Mouse (Mus musculus) gastrocnemius, adult 2 months (tissue): ENCODE data around the gene Esrra. TPM values are rescaled to one million over a fixed set of nuclear protein-coding genes. Genes with fewer than 3 reads are reported as not detected.

Experiments
- DNase-seq: peaks from one replicate; pipeline ENCODE4 v3.0.0; 2022
- H3K27ac ChIP-seq: fragments of 200-600 bp; 2 replicates; pipeline ENCODE4 v1.8.1; 2022; ENCODE audit warnings: mild to moderate bottlenecking
- H3K4me3 ChIP-seq: fragments of 200-600 bp; 2 replicates; pipeline ENCODE4 v1.8.1; 2022; ENCODE audit warnings: mild to moderate bottlenecking, moderate library complexity
- CTCF ChIP-seq: fragments of 200-600 bp; IDR thresholded peaks from 2 replicates; pipeline ENCODE4 v1.8.1; 2022; ENCODE audit warnings: antibody characterized with exemption, mild to moderate bottlenecking, moderate library complexity
- intact Hi-C: fragments of 180-260 bp; cut with DNase I; formaldehyde crosslinking; loops from one replicate; pipeline ENCODE4 v1.15.1; 2025
- total RNA-seq, 2 experiments: library from RNA; stranded (reverse); gene quantifications; 2 replicates each; pipeline ENCODE4 v1.2.3; 2021

Esrra gene
- total RNA-seq, 2 experiments from 2014 or later: 80.0 to 108 TPM

- no peak for TF ChIP-seq CTCF
- Histone ChIP-seq H3K27ac (no peak overlapping the region), H3K4me3 (no peak overlapping the region)
- DNase-seq: no peak
- intact Hi-C loops: loop anchor here (2.0 kb wide), 1 partner anchor 43 kb away; no protein-coding TSS in a partner anchor
These were observed 4.2 kb upstream of the Esrra start for GRCm38 (mm10) chr19:6925611-6926329.

- Histone ChIP-seq H3K4me3 (peak within 1 kb of the TSS; percentile 56), H3K27ac (0 out of 2 replicates have a peak within 1 kb of the TSS, but pooled peaks have one; percentile 91)
- TF ChIP-seq CTCF: no peak
- intact Hi-C loops: loop anchor here (2.0 kb wide), 1 partner anchor 44 kb away; no protein-coding TSS in a partner anchor
- no peak for DNase-seq
These were observed 3.6 kb upstream of the Esrra start, which contains the start of gene Catsperz for GRCm38 (mm10) chr19:6925307-6925573. Catsperz (minus strand) TSS chr19:6925380.

- DNase-seq: peak; percentile 90
- no peak overlapping the region for H3K27ac ChIP-seq
- peak overlapping the region; percentile 56 for H3K4me3 ChIP-seq
- intact Hi-C loops: loop anchor here (1.0 to 2.0 kb wide), 2 partner anchors 44 to 96 kb away; no protein-coding TSS in a partner anchor
- peak; percentile 92 for TF ChIP-seq CTCF
These were observed 3.1 kb upstream of the Esrra start for GRCm38 (mm10) chr19:6924461-6925306.

GRCm38 (mm10) chr19:6922901-6923735, 1.5 kb upstream of the Esrra start:
- Histone ChIP-seq H3K27ac (peak overlapping the region; percentile 91), H3K4me3 (peak overlapping the region; percentile 88)
- no peak for TF ChIP-seq CTCF
- DNase-seq: no peak
- intact Hi-C loops: no loop called here

GRCm38 (mm10) chr19:6920741-6921636, 624 bp downstream of the Esrra start:
- TF ChIP-seq CTCF: 0 out of 2 replicates have a peak, but pooled peaks have one; percentile 3
- Histone ChIP-seq H3K4me3 (peak overlapping the region; percentile 88), H3K27ac (peak overlapping the region; percentile 91)
- intact Hi-C loops: no loop called here
- DNase-seq: peak; percentile 69

- H3K27ac ChIP-seq: peak overlapping the region; percentile 91
- peak overlapping the region; percentile 88 for H3K4me3 ChIP-seq
- no peak for TF ChIP-seq CTCF
- intact Hi-C loops: no loop called here
- peak; percentile 84 for DNase-seq
These were observed 1.5 kb downstream of the Esrra start for GRCm38 (mm10) chr19:6919876-6920740.

GRCm38 (mm10) chr19:6919431-6919830, 2.2 kb downstream of the Esrra start:
- intact Hi-C loops: no loop called here
- H3K27ac ChIP-seq: peak overlapping the region; percentile 91
- no peak for DNase-seq
- TF ChIP-seq CTCF: no peak
- no peak overlapping the region for H3K4me3 ChIP-seq

GRCm38 (mm10) chr19:6918321-6918720, 3.3 kb downstream of the Esrra start:
- intact Hi-C loops: no loop called here
- Histone ChIP-seq H3K4me3 (no peak overlapping the region), H3K27ac (no peak overlapping the region)
- no peak for DNase-seq
- TF ChIP-seq CTCF: no peak

- intact Hi-C loops: no loop called here
- H3K4me3 ChIP-seq: no peak overlapping the region
- no peak for DNase-seq
- no peak overlapping the region; the same call in 1 of the 2 replicates for H3K27ac ChIP-seq
- no peak for TF ChIP-seq CTCF
These were observed 5.1 kb downstream of the Esrra start for GRCm38 (mm10) chr19:6916496-6916895.

- no peak for TF ChIP-seq CTCF
- no peak overlapping the region for H3K4me3 ChIP-seq
- no peak overlapping the region for H3K27ac ChIP-seq
- DNase-seq: no peak
- intact Hi-C loops: no loop called here
These were observed 6.3 kb downstream of the Esrra start for GRCm38 (mm10) chr19:6915276-6915675.
